Mouse (Mus musculus) stomach, postnatal 0 days (tissue): ENCODE measurements around the gene Tmem30b.

Experiments used
- CTCF ChIP-seq: IDR thresholded peaks from 2 replicates; pipeline ENCODE4 v1.5.1; 2016; ENCODE audit warnings: antibody characterized with exemption, low read depth, mild to moderate bottlenecking, moderate library complexity
- EP300 ChIP-seq: optimal IDR thresholded peaks from 2 replicates; pipeline ENCODE3; 2016; ENCODE audit warnings: antibody characterized with exemption

GRCm38 (mm10) chr12:73543191-73543590, 3.0 kb downstream of the Tmem30b start:
- TF ChIP-seq CTCF (no peak), EP300 (no peak)
